Mouse (Mus musculus) CD8-positive naive resting alpha-beta T cell, adult 2 months (primary cell): ENCODE results near the gene Ap1b1.
"Not testable (repeated sequence)": the region's sequence is repeated elsewhere in the genome, so short reads cannot be mapped to it uniquely, and the experiment has no call there.

Source experiments
- DNase-seq, 2 experiments: peaks; one replicate each; pipeline ENCODE4 v3.0.0; 2022; ENCODE audit warnings: low read depth in 2 of 2, low spot score in 2 of 2

The Ap1b1 gene

DNA sequence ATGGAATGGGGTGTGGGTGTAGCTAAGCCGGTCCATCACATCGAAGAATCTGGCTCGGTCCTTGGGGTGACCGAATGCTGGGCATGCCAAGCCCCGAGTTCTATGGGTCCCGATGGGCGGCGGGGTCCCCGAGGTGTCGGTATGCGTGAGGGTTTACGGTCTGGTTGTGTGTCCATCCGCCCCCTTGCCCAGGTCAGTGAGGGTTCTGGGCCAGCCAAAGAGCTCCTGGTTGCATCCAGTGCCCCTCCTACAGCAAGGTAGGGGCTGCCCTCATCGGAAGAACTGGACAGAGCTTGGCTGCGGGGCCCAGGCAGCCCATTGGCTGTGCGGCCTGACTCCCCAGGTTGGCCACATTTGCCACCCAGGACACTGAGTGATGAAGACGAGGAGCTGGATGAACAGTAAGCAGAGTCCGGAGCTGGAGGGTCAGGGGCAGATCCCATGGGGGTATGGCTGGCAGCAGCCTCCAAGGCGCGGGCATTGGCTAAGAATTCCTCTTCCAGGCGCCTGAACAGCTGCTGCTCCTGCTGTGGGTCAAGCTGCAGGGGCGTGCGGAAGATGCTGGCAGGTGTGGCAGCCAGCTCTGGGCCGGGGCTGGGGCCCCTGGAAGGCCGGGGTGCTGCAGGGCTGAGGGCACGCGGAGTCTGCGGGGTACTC lies 74.3 kb downstream of the Ap1b1 start:
- no peak for DNase-seq

DNA sequence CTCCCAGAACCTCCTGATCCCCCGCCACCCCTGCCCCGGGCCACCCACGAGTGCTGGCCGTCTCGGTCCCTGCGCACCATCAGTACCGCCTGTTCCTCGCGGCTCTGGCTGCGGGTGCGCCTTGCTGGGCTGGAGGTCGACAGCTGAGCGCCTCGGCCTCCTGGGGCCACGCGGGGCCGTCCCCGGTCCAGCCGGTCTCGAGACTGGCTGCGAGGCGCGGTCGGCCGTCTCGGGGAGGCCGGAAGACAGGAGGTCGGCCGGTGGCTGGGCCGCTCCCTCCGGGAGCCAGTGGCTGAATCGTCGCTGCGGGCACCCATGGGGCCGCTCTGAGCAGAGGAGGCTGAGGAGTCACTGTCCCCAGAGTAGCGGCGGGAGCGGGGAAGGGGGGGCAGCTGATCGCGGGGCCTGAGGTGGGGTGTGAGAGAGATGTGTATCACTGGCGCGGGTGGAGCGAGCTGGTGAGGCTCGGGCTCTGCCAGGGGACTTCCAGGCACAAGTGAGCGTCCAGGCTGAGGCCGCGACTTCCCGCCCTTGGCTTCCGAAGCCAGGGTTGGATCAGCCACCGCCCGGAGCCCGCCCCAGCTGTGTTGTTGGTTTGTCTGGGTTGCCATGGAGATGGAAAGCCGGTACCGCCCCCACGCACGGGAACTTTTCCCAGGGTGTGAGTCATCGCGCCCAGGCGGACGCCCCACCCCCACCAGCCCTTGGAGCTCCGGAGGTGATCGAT lies 75.0 kb downstream of the Ap1b1 start:
- peak in 1 of 2 experiments; percentile 34 for DNase-seq

DNA sequence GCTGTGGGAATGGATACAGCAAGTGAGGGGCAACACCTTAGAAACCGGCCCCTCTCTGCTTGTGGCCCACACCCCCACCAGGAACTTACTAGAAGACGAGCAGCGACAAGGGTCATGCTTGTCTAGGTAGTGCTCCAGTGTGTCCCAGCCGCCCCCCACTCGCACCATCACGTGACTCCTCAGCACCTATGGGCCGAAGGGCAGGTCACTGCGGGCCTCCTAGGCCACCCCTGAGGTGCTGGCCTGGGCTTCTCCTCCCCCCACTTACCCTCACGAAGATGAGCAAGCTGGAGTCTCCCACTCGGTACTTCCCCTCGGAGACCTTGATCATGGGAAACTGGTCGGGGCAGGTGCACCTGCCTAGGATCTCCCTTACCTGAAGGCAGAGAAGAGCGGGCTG lies 75.7 kb downstream of the Ap1b1 start:
- no peak for DNase-seq

DNA sequence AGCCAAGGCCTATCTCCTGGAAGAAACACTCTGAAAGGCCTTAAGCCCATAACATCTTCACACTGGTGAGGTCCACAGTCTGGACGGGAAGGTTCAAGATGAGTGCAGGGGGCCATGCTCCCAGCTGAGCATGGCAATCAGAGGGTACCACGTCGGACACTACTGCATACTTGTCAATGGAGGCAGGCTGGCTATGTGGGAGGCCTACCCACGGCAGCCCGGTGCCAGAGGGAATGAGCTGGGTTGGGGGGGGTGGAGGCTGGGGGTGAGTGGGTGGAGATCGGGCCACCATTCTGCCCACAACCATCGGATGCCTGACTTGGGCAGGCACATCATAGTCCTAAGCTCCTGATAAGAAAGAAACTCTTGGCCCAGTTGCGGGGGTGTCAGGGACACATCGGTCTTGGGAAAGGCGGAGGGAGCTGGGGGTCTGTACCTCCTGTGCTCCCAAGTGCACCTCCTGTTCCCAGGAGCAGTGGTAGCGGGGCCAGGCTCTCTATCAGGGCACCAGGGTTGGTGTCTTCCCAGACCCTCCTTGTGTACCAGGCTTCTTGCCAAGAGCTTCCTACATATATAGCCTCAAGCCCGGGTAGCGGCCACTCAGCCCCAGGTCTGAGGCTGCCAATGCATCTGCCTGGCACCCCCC lies 76.4 kb downstream of the Ap1b1 start:
- DNase-seq, result no peak

DNA sequence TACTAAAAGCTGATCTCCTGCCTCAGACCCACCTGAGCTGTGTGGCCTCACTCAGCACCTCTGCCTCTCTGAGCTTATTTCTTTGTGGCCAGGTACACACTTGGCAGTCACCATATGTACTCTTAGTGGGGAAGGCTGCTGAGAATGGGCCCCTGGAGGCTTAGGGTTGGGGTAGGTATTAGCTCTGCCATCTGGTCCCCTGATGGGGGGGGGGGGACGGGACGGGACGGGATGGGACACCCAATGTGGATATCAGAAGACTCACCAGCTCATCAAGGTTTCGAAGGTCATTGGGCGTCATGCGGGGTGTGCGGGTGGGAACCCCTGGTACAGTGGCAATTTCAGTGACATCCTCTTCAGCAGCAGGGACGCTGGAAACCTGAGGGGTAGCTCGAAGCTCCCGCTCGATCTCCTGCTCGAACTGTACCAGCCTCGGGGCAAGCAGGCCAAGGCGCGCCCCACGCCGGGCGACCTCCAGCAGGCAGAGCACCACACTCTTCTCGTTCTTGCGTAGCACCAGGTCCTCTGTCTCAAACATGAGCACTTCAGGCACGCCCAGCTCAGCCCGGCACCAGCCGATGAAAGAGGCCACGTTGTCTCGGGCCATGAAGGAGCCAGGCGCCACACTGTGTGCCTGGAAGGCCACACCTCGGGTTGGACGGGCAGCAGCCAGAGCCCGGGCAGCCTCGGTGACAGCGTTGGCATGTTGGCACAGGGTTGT lies 77.1 kb downstream of the Ap1b1 start:
- DNase-seq, result no peak

DNA sequence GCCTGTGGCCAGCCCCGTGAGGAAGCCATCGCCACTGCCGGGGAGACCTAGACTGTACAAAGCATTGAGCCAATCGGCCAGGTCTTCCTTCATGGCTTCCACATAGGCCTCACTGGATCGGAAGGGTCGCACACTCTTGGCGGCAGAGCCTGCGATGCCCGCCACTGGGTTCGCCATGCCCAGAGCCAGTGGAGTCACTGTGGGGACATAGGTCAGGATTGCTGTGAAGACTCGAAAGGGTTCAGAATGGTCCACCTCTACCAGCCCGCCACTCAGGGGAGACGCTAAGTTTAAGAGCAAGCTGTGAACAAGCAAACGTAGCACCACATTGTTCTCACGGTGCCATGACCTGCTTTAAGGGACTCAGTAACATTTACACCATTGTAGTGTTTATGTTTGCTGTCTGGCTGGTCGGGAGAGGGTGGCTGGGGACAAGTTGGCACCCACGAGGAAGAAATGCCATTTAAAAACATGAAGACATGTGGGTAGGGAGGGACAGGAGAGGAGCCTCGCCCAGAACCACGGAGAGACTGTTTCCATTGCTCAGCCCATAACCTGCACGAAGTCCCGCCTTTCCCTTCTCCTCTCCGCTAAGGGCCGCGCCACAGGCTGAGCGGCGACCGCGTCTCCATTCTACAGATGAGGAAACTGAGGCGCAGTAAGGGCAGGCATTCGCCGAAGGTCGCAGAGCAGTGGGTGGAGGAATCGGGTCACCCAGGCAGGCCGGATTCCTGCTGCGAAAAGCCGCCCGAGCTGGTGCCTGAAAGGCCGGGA lies 77.8 kb downstream of the Ap1b1 start:
- no peak for DNase-seq

DNA sequence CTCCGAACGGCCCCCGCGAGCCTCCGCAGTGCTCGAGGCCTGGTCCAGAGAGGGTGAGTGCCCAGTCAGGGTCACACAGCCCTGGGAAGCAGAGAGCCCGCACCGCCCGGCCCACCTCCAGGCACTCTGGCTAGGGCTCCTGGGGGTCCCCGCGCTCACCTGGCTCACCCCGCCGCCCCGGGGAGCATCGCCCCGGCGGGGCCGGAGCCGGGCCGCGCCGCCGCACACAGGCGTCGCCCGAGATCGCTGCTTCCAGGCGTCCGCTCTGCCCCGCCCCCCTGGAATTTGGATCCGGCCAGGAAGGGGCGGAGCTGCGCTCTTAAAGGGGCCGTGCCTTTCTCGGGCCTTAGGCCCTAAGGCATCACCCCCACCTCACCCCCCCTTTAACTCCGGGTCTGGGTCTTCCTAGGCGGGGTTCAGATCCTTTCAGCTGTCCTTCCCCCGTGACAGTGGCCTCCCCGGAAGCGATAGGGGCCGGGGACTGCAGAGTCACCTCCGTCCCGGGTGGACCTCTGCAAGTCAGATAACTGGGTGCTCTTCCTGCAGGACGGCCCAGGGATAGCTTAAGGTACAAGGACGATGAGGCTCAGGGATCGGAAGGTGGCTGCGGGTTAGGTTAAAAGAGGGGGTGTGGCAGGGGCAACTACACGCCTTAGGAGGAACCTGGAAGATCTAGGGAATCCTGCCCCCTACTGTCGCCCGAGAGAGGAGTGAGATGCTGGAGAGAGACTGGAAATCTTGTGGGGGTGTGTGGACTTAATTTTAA lies 78.6 kb downstream of the Ap1b1 start, which contains the start of gene Gas2l1:
Gene Gas2l1, minus strand, starts transcription at position 272 of the 766 bp plus-strand sequence.
- DNase-seq, result no peak

DNA sequence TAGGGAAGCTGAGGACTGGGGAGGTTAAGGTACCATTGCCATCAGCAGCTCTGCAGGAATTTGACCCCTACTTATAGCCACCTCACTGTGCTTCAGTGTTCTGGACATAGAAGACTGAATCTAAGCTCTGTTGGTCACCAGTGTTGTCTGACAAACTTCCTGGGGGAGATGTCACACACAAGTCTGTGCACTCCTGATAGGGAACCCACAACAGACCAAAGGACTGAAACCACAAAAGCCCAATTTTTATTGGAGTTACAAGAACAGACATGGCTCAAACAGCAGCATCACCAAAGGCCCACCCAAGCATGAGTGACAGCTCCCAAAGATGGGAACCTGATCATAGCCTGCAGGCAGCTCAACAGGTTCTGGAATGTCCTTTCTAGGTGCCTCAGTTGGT lies 80.4 kb downstream of the Ap1b1 start:
- no peak for DNase-seq

DNA sequence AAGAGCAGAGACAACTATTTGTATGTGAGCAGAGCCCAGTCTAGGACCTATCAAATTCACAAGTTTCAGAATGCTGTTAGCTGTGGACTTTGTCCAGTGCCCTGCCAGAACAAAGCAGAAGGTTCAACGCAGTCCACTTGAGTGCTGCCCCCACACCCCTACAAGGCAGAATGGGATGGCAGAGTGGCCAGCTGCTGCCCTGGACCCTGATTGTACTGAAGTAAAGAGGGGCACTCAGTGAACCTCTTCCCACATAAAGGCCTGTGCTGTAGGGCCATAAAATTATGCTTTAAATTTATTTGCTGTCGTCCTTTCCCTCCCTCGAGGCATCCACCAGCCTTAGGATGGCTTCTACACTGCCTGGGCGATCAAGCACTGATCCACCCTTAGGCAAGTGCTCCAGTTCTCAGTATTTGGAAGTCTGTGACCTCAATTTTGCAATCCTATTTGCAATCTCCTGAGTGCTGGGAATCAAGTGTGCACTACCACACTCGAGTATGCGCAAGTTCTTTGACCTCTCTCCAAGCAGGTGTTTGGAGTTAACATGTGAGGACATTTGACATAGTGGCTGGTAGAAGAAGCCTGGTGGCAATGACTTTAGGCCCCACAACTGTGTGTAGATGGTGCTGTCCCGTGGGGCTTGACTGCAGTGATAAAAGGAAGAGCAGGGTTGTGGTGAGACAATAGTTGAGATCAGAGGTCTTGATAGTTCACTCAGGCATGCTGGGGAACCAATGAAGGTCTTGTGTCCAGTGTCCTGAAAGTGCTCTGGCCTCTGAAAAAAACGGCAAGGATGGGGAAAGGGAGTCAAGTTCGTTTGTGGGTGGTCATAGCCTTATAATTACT lies 81.7 kb downstream of the Ap1b1 start:
- no peak for DNase-seq

DNA sequence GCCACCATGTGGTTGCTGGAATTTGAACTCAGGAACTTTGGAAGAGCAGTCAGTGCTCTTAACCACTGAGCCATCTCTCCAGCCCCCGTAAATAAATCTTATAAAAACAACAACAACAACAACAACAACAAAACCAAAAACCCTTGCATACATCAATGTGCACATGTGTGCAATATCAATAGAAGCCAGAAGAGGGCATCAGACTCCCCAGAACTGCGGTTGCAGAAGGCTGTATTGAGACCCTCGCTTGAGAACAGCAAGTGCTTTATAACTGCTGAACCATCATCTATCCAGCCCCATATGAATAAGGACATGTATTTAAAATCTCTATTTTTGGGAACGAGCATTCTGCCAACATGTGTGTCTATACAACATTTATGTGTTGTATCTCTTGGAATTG lies 88.3 kb downstream of the Ap1b1 start:
- no peak for DNase-seq

DNA sequence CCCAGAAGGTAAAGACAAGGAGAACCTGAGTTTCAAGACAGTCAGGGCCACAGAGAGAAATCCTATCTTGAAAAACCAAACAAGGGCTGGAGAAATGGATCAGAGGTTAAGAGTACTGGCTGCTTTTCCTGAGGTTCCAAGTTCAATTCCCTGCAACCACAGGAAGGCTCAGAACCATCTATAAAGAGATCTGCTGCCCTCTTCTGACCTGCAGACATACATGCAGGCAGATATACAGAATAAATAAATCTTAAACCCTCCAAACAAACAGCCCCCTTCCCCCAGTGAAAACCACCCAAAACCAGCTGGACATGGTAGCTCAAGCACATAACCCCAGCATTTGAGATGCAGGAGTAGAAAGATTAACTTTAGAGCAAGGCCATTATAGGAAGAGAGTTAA lies 89.1 kb downstream of the Ap1b1 start:
- DNase-seq, result no peak

DNA sequence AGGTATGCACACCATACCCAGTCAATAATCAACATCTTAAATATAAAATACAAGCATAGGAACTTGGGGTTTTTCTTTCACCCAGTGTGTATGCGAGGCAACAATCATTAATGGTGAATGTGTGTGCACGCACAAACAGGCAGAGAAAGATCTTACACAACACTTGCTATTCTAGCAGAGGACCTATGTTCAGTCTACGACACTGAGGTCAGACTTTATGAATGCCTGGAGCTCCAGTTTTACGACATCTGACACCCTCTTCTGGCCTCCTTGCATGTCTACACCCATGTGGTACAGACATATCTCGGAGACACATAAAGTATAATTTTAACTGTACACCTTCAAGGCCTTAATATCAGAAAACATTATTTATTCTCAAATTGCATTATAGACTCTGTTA lies 90.2 kb downstream of the Ap1b1 start:
- DNase-seq, result not testable (repeated sequence)

DNA sequence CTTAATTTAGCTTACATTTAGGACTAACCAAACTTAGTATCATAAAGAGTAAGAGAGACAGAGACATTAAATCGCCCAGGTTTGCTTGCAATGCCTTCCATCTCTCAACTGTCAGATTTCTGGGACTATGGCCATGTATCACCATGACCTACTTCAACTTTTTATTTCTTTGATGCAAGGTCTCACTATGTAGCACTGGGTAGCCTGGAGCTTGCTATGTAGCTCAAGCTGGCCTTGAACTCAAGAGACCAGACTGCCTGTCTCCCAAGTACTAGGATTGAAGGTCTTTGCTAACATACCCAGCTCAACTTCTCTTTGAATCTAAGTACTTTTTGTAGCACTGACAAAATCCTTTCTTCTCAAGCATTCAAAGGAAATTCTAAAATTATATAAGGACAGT lies 102.5 kb downstream of the Ap1b1 start:
- no peak for DNase-seq

DNA sequence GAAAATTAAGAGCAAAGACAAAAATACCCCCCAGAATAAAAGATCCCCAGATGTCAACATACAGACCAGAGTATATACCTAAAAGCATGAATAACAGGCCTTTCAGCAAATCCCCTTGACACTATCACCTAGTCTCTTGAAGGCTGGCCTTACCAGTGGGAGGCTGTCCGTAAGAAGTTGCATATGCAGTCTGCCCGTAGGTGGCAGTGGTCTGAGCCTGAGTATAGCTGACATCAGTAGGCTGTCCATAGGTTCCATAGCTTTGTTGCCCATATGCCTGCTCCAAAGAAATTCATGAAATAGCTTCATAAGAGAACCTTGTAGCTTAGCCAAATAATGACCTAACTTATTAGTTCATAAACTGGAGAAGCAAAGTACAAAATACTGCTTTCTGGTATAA lies 105.1 kb downstream of the Ap1b1 start:
- DNase-seq, result no peak
